Mouse (Mus musculus) lung, embryonic 15.5 days (tissue): ENCODE measurements around the gene Vps35l. TPM values are rescaled to one million over a fixed set of nuclear protein-coding genes. Genes with fewer than 3 reads are reported as not detected.

Experiments
- ATAC-seq: fragments of 200-750 bp; cut with Nextera tagmentation; 2 replicates; pipeline ENCODE4 v1.8.0; 2017; ENCODE audit warnings: moderate number of reproducible peaks, borderline replicate concordance; ENCODE audit not compliant: low FRiP score, low TSS enrichment; ENCODE audit errors: extremely low read depth
- H3K27ac ChIP-seq: fragments of 300-500 bp; sonication (generic); 2 replicates; pipeline ENCODE4 v1.5.1; 2015; ENCODE audit warnings: moderate library complexity, mild to moderate bottlenecking, inconsistent platforms
- H3K27me3 ChIP-seq: fragments of 300-500 bp; sonication (generic); 2 replicates; pipeline ENCODE4 v1.6.1; 2015; ENCODE audit warnings: inconsistent platforms
- H3K36me3 ChIP-seq: fragments of 300-500 bp; sonication (generic); 2 replicates; pipeline ENCODE4 v1.6.1; 2015; ENCODE audit warnings: inconsistent platforms
- H3K4me1 ChIP-seq: fragments of 300-500 bp; sonication (generic); 2 replicates; pipeline ENCODE4 v1.6.1; 2015; ENCODE audit warnings: inconsistent platforms
- H3K4me2 ChIP-seq: fragments of 300-500 bp; sonication (generic); 2 replicates; pipeline ENCODE4 v1.6.1; 2015; ENCODE audit warnings: inconsistent platforms, mild to moderate bottlenecking, moderate library complexity
- H3K4me3 ChIP-seq: fragments of 300-500 bp; sonication (generic); 2 replicates; pipeline ENCODE4 v1.5.1; 2015; ENCODE audit warnings: mild to moderate bottlenecking, inconsistent platforms
- H3K9ac ChIP-seq: fragments of 300-500 bp; sonication (generic); 2 replicates; pipeline ENCODE4 v1.6.1; 2015; ENCODE audit warnings: inconsistent platforms
- H3K9me3 ChIP-seq: fragments of 300-500 bp; sonication (generic); 2 replicates; pipeline ENCODE4 v1.6.1; 2016; ENCODE audit warnings: inconsistent platforms
- WGBS: fragments of 180-500 bp; shearing (Covaris S2); methylation state at CpG from one replicate; pipeline ENCODE4 v1.1.7; 2015; 5-methylcytosine and 5-hydroxymethylcytosine counted together
- polyA plus RNA-seq: library from polyadenylated mRNA; unstranded; fragments of >200 nt; fragmentation: Nextera tagmentation; extraction: Ambion mirVana; gene quantifications from 2 replicates; pipeline ENCODE4 v1.2.1, GENCODE M21; 2015

Gene Vps35l
- polyA plus RNA-seq, 1 experiment from 2014 or later, result 63.6 TPM

- Histone ChIP-seq H3K27me3 (no peaks in the 10 kb centered on the region), H3K9me3 (no peaks in the 10 kb centered on the region), H3K27ac (no peak overlapping the region), H3K9ac (peak overlapping the region; percentile 65), H3K36me3 (peaks cover 5% of the 10 kb centered on the region; the same call in 1 of the 2 replicates), H3K4me2 (peak overlapping the region; percentile 86), H3K4me1 (peaks cover 9% of the 10 kb centered on the region), H3K4me3 (peak overlapping the region; percentile 81)
- peak; percentile 96 for ATAC-seq
- WGBS, result 2% methylated on average over 41 of the region's 41 CpGs
Measured at GRCm38 (mm10) chr7:118740532-118741338, 709 bp downstream of the Vps35l start.

GRCm38 (mm10) chr7:118742278-118742677, 2.3 kb downstream of the Vps35l start:
- no peak for ATAC-seq
- Histone ChIP-seq H3K4me3 (no peak overlapping the region), H3K27me3 (no peaks in the 10 kb centered on the region), H3K9ac (no peak overlapping the region), H3K4me2 (no peak overlapping the region), H3K27ac (no peak overlapping the region), H3K4me1 (peaks cover 9% of the 10 kb centered on the region), H3K36me3 (peaks cover 18% of the 10 kb centered on the region; the same call in 1 of the 2 replicates), H3K9me3 (no peaks in the 10 kb centered on the region)
- 78% methylated on average over 6 of the region's 6 CpGs for WGBS

GRCm38 (mm10) chr7:118744766-118745165, 4.7 kb downstream of the Vps35l start:
- H3K36me3 ChIP-seq, result peaks cover 34% of the 10 kb centered on the region
- no peak for ATAC-seq
- WGBS, result 95% methylated on average over 5 of the region's 5 CpGs

GRCm38 (mm10) chr7:118747891-118748672, 8.1 kb downstream of the Vps35l start:
- H3K4me2 ChIP-seq, result no peak overlapping the region
- H3K27me3 ChIP-seq, result no peaks in the 10 kb centered on the region
- H3K9ac ChIP-seq, result no peak overlapping the region
- no peaks in the 10 kb centered on the region for H3K4me1 ChIP-seq
- no peak overlapping the region for H3K27ac ChIP-seq
- no peaks in the 10 kb centered on the region for H3K9me3 ChIP-seq
- peaks cover 61% of the 10 kb centered on the region for H3K36me3 ChIP-seq
- WGBS, result 90% methylated on average over 12 of the region's 12 CpGs
- no peak for ATAC-seq
- H3K4me3 ChIP-seq, result no peak overlapping the region

More at GRCm38 (mm10) chr7:118744766-118745165, 4.7 kb downstream of the Vps35l start:
- Histone ChIP-seq H3K4me2 (no peak overlapping the region), H3K27ac (no peak overlapping the region), H3K27me3 (no peaks in the 10 kb centered on the region), H3K9me3 (no peaks in the 10 kb centered on the region), H3K4me1 (peaks cover 9% of the 10 kb centered on the region), H3K9ac (no peak overlapping the region), H3K4me3 (no peak overlapping the region)

GRCm38 (mm10) chr7:118749706-118750105, 9.7 kb downstream of the Vps35l start:
- H3K36me3 ChIP-seq, result peaks cover 71% of the 10 kb centered on the region

GRCm38 (mm10) chr7:118751625-118752024, 11.6 kb downstream of the Vps35l start:
- WGBS, result 79% methylated on average over 7 of the region's 7 CpGs

More at GRCm38 (mm10) chr7:118749706-118750105, 9.7 kb downstream of the Vps35l start:
- WGBS, result 72% methylated on average over 8 of the region's 8 CpGs
- H3K4me3 ChIP-seq, result no peak overlapping the region
- no peaks in the 10 kb centered on the region for H3K27me3 ChIP-seq
- H3K4me2 ChIP-seq, result no peak overlapping the region
- no peak overlapping the region for H3K9ac ChIP-seq
- ATAC-seq, result no peak
- no peaks in the 10 kb centered on the region for H3K9me3 ChIP-seq
- no peaks in the 10 kb centered on the region for H3K4me1 ChIP-seq
- H3K27ac ChIP-seq, result no peak overlapping the region

GRCm38 (mm10) chr7:118755756-118756155, 15.7 kb downstream of the Vps35l start:
- peaks cover 7% of the 10 kb centered on the region; the same call in 1 of the 2 replicates for H3K4me1 ChIP-seq

More at GRCm38 (mm10) chr7:118751625-118752024, 11.6 kb downstream of the Vps35l start:
- no peaks in the 10 kb centered on the region for H3K4me1 ChIP-seq
- H3K36me3 ChIP-seq, result peaks cover 70% of the 10 kb centered on the region
- no peak overlapping the region for H3K27ac ChIP-seq
- no peak for ATAC-seq
- no peak overlapping the region for H3K4me3 ChIP-seq
- no peaks in the 10 kb centered on the region for H3K27me3 ChIP-seq
- H3K9ac ChIP-seq, result no peak overlapping the region
- H3K4me2 ChIP-seq, result no peak overlapping the region
- H3K9me3 ChIP-seq, result no peaks in the 10 kb centered on the region

GRCm38 (mm10) chr7:118756490-118757265, 16.7 kb downstream of the Vps35l start:
- Histone ChIP-seq H3K27ac (no peak overlapping the region), H3K4me1 (peaks cover 7% of the 10 kb centered on the region; the same call in 1 of the 2 replicates), H3K4me3 (no peak overlapping the region), H3K9me3 (no peaks in the 10 kb centered on the region), H3K4me2 (no peak overlapping the region), H3K9ac (no peak overlapping the region), H3K36me3 (peaks cover 46% of the 10 kb centered on the region), H3K27me3 (no peaks in the 10 kb centered on the region)
- no peak for ATAC-seq
- 92% methylated on average over 24 of the region's 24 CpGs for WGBS

More at GRCm38 (mm10) chr7:118755756-118756155, 15.7 kb downstream of the Vps35l start:
- no peak overlapping the region for H3K4me3 ChIP-seq
- H3K27me3 ChIP-seq, result no peaks in the 10 kb centered on the region
- no peak overlapping the region for H3K27ac ChIP-seq
- H3K4me2 ChIP-seq, result no peak overlapping the region
- peaks cover 43% of the 10 kb centered on the region for H3K36me3 ChIP-seq
- H3K9me3 ChIP-seq, result no peaks in the 10 kb centered on the region
- WGBS, result 44% methylated on average over 7 of the region's 7 CpGs
- no peak for ATAC-seq
- H3K9ac ChIP-seq, result no peak overlapping the region

DNA sequence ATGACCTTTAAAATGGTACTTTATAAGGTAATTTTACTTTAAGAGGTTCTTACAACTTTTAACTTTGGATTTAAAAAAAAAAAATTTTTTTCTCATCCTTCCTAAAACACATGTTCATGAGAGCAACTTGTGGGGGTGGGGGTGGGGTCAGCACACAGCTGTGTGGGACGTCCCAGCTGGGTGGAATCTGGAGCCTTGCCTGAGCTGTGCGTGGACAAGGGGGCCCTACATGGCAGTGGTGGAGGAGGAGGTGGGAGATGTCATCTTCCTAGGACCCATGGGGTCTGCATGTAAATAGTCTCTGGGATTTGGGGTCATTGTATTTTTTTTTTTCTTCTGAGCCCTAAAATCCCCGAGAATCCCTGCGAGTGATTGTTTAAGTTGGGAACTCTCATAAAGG, 18.3 kb downstream of the Vps35l start:
- H3K36me3 ChIP-seq, result peaks cover 38% of the 10 kb centered on the region
- ATAC-seq, result no peak

GRCm38 (mm10) chr7:118759372-118759771, 19.3 kb downstream of the Vps35l start:
- no peak overlapping the region for H3K4me2 ChIP-seq
- 43% methylated on average over 5 of the region's 5 CpGs for WGBS
- peaks cover 7% of the 10 kb centered on the region; the same call in 1 of the 2 replicates for H3K4me1 ChIP-seq
- no peak for ATAC-seq
- no peaks in the 10 kb centered on the region for H3K9me3 ChIP-seq
- H3K9ac ChIP-seq, result no peak overlapping the region
- H3K27ac ChIP-seq, result no peak overlapping the region
- peaks cover 35% of the 10 kb centered on the region; the same call in 1 of the 2 replicates for H3K36me3 ChIP-seq
- H3K4me3 ChIP-seq, result no peak overlapping the region
- H3K27me3 ChIP-seq, result no peaks in the 10 kb centered on the region

More for the DNA sequence above, 18.3 kb downstream of the Vps35l start:
- H3K9me3 ChIP-seq, result no peaks in the 10 kb centered on the region
- H3K27me3 ChIP-seq, result no peaks in the 10 kb centered on the region
- H3K9ac ChIP-seq, result no peak overlapping the region
- WGBS, result 37% methylated on average over 4 of the region's 4 CpGs
- peaks cover 7% of the 10 kb centered on the region; the same call in 1 of the 2 replicates for H3K4me1 ChIP-seq
- H3K4me2 ChIP-seq, result no peak overlapping the region
- H3K4me3 ChIP-seq, result no peak overlapping the region
- no peak overlapping the region for H3K27ac ChIP-seq

GRCm38 (mm10) chr7:118763939-118764338, 23.9 kb downstream of the Vps35l start:
- H3K27me3 ChIP-seq, result no peaks in the 10 kb centered on the region
- no peak for ATAC-seq
- 88% methylated on average over 11 of the region's 11 CpGs for WGBS
- peaks cover 23% of the 10 kb centered on the region; the same call in 1 of the 2 replicates for H3K36me3 ChIP-seq
- 0 out of 2 replicates have a peak, but pooled peaks cover 3% of the 10 kb centered on the region for H3K4me1 ChIP-seq
- H3K27ac ChIP-seq, result no peak overlapping the region
- H3K4me2 ChIP-seq, result no peak overlapping the region
- no peak overlapping the region for H3K4me3 ChIP-seq
- H3K9ac ChIP-seq, result no peak overlapping the region
- no peaks in the 10 kb centered on the region for H3K9me3 ChIP-seq
